Mouse (Mus musculus) small intestine, adult 2 months (tissue): ENCODE results near the gene Cnga1.

Experiments used
- CTCF ChIP-seq: fragments of 200-500 bp; IDR thresholded peaks from 2 replicates; pipeline ENCODE4 v1.5.1; 2012; ENCODE audit warnings: low read depth, mild to moderate bottlenecking, control low read depth, inconsistent platforms, low read length, moderate library complexity, mixed read lengths; ENCODE audit not compliant: insufficient replicate concordance, insufficient read length; ENCODE audit errors: extremely low read depth
- POLR2A ChIP-seq: fragments of 200-500 bp; IDR thresholded peaks from 2 replicates; pipeline ENCODE4 v1.6.1; 2012; ENCODE audit warnings: low read depth, mild to moderate bottlenecking, control low read depth, inconsistent platforms, low read length, moderate library complexity

DNA sequence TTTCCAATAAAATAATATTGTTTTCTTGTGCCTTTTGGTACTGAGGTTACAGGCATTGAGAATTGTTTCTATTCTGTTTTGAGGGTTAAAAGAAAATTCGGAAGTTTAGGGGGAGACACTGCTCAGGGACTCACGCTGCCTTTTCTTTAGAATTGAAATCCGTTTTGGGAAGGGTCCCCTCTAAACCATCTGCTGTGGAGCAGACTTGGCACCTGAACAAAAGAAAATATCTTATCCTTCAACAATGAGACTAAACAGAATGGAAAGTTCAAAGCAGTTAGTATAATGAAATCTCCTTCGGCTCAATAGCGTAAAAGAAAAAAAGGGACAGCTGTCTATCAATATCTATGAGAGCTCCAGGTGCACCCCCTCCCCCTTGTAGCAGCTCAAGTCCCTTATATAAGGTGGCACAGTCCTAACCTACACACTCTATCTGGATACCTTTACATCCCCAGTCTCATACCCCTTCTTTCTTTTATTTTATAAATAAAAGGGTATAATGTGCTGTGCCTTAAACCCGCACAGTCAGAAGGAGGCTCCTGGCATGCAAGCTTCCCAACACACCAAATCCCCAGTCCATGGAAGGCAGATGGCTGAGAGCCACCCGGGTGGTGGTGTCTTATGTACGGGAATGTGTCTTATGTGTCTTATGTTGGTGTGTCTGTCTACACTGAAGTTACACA is 27.1 kb upstream of the Cnga1 start:
- TF ChIP-seq POLR2A (no peak), CTCF (no peak)
